Mouse (Mus musculus) cerebellum, postnatal 10 days (tissue): ENCODE measurements around the gene Lzts2.
"Not testable (repeated sequence)": the region's sequence is repeated elsewhere in the genome, so short reads cannot be mapped to it uniquely, and the experiment has no call there.

ENCODE experiments used
- DNase-seq, 2 experiments: peaks; one replicate each; pipeline ENCODE4 v3.0.0; 2021; ENCODE audit warnings: mixed read lengths in 2 of 2

Lzts2 gene

DNA sequence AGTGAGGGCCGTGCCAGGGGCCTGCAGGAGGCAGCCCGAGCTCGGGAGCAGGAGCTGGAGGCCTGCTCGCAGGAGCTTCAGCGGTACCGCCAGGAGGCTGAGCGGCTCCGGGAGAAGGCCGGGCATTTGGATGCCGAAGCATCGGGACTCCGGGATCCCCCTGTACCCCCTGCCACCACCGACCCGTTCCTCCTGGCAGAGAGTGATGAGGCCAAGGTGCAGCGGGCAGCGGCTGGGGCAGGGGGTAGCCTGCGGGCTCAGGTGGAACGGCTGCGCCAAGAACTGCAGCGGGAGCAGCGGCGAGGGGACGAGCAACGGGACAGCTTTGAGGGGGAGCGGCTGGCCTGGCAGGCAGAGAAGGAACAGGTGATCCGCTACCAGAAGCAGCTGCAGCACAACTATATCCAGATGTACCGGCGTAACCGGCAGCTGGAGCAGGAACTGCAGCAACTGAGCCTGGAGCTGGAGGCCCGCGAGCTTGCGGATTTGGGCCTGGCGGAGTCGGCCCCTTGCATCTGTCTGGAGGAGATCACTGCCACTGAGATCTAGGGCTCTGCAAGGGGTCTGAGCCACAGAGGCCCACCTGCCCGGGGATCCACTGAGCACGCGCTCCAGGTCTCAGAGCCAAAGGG lies 11.8 kb downstream of the Lzts2 start:
- DNase-seq, result peak in 1 of 2 experiments; percentile 6

GRCm38 (mm10) chr19:45026958-45027670 lies 12.9 kb downstream of the Lzts2 start:
- DNase-seq, result no peak

GRCm38 (mm10) chr19:45027848-45028247 lies 13.6 kb downstream of the Lzts2 start:
- peak in 1 of 2 experiments; percentile 14 for DNase-seq

DNA sequence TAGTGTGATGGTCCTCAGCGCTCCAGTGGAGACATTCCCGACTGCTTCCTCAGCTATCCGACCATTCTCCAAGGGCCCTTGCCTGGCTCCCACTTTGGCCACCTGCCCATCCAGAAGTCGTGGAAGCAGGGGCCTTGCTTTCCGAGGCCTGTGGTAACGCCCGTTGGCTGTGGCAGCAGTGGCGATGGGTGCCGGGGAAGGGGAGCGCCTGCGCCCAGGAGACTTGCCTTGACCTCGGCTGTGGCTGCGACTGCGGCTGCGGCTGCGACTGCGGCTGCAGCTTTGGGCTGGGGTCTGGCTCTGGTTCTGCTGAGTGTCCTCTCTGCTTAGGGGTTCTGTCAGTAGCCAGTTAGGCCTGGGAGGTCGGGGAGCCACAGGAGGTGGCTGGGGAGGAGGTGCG lies 14.5 kb downstream of the Lzts2 start:
- peak in 1 of 2 experiments; percentile 24 for DNase-seq

DNA sequence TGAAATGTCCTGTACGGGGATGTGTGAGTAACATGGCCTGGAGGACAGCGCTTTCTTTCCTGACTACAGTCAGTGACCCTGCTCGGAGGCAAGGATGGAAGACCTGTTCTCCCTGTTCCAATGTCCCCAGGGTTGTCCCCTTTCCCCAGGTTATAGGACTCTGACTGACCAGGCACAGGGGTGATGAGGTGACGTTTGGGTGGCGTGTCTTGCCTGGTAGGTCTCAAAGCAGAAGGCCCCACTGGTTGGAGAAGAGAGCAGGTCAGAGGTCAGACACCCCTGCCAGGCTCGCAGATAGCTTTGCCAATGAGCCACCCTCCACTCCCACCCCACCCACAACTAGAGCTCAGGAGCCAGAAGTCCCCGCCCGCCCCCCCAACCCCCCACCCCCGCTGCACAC lies 15.4 kb downstream of the Lzts2 start:
- DNase-seq, result peak in 1 of 2 experiments; percentile 27

DNA sequence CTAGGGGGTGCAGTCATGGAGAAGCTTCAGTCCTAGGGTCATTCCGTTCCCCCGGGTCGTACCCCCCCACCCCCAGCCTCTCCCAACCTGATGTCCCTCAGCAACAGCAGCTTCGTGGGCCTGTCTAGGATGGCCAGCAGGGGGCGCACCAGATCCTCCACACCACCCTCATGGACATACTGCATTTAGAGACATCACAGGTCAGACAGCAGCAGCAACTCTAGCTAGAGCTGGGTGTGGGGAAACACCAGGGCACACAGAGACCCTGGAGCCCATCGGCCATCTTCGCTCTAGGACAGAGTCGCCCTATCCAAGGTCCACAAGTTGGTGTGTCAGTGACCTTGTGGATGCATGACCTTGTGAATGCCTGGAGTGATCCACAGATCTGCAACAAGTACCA lies 15.9 kb downstream of the Lzts2 start:
- peak; percentile 83 to 88 for DNase-seq

DNA sequence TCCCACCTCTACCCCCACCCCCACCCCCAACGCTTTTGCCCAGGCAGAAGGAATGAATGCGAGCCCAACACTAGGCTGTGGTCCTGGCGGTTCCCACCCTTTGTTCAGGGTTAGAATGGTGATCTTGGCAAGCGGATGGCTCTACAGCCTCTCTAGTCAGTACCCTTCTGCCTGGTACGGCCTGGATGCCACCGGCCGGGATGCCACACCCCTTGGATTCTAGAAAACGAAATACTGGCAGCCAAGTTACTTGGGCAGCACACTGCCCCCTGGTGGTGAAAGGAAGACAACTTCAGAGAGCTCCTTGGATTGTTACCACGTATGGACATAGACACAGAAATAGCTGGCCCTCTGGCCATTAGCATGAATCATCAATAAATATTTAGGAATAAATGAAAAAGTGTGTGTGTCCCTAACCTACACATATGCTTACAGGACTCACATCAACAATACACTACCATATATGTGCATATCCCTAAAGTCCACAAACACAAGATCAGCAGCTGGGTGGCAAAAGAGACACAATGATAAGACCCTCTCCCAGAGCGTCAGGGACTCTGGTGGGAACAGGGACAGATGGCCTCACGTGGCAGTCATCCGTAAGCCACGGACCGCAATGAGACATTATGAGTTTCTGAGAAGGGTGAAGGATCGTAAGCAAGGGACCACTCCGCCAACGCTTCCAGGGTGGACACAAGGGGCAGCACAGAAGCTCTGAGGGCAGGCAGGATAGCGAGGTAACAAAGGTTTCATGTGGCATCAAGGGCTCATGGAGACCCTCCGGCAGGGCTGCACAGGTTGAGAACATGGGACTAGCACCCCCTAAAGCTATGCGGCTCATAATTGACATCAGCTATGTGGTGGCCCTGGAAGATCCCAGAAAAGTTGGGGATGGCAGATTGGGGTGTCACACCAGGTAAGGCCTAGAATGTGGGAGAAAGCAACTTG lies 16.8 kb downstream of the Lzts2 start:
- DNase-seq, result peak; percentile 93 to 95

DNA sequence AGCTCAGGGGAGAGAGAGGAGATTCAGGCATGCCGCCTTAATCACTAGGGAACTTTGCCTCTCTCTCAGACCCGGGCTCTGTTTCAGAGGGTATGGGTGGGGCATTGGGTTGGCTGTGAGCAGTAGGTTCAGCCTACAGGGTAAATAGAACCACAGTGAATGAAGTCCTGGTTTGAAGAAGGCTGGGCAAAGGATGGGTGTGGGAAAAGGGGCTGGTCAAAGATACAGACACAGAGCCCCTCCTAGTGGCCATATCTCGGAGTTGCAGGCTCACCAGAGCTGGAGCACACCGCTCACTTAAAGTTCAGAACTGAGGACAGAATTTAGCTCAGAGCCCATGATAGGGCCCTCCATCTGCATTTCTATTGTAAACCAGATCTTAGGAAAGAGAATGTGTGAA lies 17.6 kb downstream of the Lzts2 start:
- peak; percentile 91 to 95 for DNase-seq

- DNase-seq, result peak; percentile 70 to 72
Measured at GRCm38 (mm10) chr19:45032570-45033332, 18.5 kb downstream of the Lzts2 start.

GRCm38 (mm10) chr19:45036867-45037266 lies 22.7 kb downstream of the Lzts2 start:
- peak; percentile 76 for DNase-seq

- DNase-seq, result not testable (repeated sequence)
Measured at GRCm38 (mm10) chr19:45038198-45038597, 24.0 kb downstream of the Lzts2 start.

- no peak for DNase-seq
Measured at GRCm38 (mm10) chr19:45040214-45040613, 26.0 kb downstream of the Lzts2 start.

DNA sequence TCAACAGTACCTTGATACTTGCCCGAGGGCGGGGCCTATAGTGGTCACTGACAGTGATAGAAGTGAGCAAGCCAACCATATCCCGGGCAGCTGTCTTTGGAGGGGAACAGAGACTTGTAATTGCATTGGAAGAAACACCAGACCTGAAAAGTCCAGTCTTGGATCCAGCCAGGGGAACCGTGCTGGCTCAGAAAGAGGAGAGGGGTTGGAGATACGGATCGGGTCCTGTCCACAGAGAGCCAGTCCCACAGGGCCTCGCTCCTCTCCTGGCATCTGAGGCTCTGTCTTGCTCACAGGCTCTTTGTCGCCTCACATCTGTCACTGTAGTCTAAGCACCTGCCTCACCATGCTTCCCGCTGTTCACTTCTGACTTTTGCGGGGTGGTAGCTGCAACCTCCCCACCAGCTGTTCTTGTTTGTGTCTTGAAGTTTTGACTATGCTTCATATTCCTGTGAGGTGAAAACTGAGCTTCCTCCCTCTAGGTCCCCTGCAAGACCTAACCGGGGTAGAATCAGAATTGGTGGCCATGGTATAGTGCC lies 30.2 kb downstream of the Lzts2 start:
- DNase-seq, result no peak

- peak in 1 of 2 experiments; percentile 22 for DNase-seq
Measured at GRCm38 (mm10) chr19:45045236-45045635, 31.0 kb downstream of the Lzts2 start.

- DNase-seq, result no peak
Measured at GRCm38 (mm10) chr19:45045651-45046050, 31.4 kb downstream of the Lzts2 start, which contains the start of gene Pdzd7. TSS of gene Pdzd7 (minus strand) at chr19:45045717.

- peak; percentile 93 to 95 for DNase-seq
Measured at GRCm38 (mm10) chr19:45046523-45047321, 32.5 kb downstream of the Lzts2 start.

DNA sequence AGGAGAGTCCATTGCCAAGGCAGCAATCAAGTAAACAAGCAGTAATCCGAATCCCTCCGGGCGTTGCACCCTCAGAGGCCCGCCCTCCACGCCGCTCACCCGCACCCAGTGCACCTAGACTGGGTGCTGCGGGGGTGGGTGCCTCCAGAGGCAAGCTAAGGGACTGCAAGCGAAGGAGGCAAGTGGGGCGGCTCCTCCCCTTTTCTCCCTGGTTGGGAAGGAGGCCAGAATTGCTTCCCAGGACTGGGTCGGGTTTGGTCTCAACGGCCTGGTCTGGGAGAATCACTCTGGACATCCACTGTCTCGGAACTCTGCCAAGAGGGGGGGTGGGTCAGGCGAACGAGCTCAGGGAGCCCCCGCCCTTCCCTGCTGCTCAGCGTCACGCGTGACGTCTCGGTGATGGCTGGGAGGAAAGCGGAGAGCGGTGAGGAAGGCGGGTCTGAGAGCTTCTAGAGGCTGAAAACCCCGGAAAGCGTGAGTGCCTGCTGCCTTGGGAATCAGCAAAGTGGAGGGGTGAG lies 33.3 kb downstream of the Lzts2 start, which contains the start of gene Sfxn3:
TSS of gene Sfxn3 (plus strand) at position 87 of the 518 bp plus-strand sequence.
- peak; percentile 98 to 99 for DNase-seq

DNA sequence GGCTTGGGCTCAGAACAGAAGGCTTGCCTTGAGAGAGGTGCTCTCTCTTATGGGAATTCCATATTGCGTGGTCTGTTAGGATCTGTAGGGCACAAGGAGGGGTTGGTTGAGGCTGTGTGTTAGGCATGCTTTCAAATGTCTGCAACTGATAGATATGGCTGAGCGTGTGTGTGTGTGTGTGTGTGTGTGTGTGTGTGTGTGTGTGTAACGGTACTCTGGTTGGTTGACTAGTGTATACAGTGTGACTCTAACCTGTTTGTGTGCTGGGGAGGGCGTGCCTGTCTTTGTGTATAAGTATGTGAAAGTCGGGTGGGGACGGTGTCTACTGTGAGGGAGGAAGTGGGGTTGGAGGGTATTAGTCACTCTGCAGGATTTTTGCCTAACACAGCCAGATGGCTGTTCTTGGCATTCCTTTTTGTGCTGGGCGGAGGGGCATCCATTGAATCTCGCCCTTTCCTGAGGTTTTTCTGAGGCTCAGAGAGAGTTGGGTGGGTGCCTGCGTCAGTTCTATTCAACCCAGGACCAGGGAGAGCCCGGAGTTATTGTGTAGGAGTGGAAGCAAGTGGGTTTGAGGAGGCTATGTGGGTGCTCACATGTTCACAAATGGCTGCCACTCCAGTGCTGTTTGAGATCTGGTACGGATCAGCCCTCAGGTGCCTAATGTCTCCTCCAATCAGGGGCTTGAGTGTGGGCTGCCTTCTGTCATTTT lies 33.9 kb downstream of the Lzts2 start:
- DNase-seq, result peak; percentile 75 to 76

DNA sequence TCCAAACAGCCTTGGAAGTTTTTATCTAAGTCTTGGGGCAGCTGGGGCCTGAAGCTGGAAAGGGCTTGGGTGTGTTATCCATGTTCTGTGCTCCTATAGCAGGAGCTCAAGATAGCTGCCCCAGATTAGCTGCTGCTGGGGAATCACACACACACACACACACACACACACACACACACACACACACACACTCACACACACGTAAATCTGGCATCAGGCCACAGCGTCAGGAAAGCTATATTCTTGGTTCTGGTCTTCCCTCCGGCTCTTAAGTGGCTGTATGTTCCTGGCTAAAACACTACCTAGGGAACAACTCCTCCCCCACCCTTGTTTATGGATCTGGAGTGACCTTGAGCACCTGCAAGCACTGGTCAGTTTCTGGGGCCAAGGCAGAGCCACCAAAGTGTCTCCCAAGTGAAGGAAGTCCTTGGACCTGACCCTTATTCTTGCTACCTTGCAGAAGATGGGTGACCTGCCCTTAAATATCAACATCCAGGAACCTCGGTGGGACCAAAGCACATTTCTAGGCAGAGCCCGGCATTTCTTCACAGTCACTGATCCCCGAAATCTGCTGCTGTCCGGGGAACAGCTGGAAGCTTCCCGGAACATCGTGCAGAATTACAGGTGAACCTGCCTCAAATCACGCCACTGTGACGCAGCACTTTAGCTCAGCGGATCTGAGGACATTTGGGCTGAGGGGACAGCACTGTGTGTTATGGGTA lies 34.6 kb downstream of the Lzts2 start:
- peak in 1 of 2 experiments; percentile 16 for DNase-seq
